ENCODE assay signal across 28 mouse cellular contexts in genomic region chr11:52037659-52038058, GRCm38 (mm10). TPM values are rescaled to one million over a fixed set of nuclear protein-coding genes. Genes with fewer than 3 reads are reported as not detected.
A peak's percentile ranks its signal among the peaks of the same experiment; 100 is the strongest.
DNase-seq lines count a peak whose midpoint lies in the region; ATAC-seq lines count a peak whose summit lies in the region.
"Had no signal": no experiment of that assay in that cellular context is flagged by ENCODE, and none has a peak within 500 bp of the region (broad histone marks: within the 10 kb centered on the region; RNA-seq: fewer than 3 reads in every experiment).

No protein-coding gene starts in this region.

- H3K27me3 ChIP-seq in heart, embryonic 13.5 days (replicated peaks), result no peaks in the 10 kb centered on the region
- no peaks in the 10 kb centered on the region for H3K27me3 ChIP-seq in midbrain, embryonic 13.5 days
- no peaks in the 10 kb centered on the region for H3K27me3 ChIP-seq in midbrain, embryonic 16.5 days (ENCODE audit: control insufficient read depth, insufficient read depth, low read depth, low read length)
- H3K27me3 ChIP-seq in intestine, embryonic 15.5 days (replicated peaks), result no peaks in the 10 kb centered on the region
- H3K27me3 ChIP-seq: embryonic facial prominence, embryonic 13.5 days; heart, embryonic 12.5 days; hindbrain, embryonic 13.5 days; kidney, embryonic 15.5 days; liver, embryonic 12.5 days; megakaryocyte, embryonic 14.5 days had no signal

- H3K4me3 ChIP-seq in heart, embryonic 13.5 days, result no peak overlapping the region
- H3K4me3 ChIP-seq in midbrain, embryonic 13.5 days (replicated peaks), result no peak overlapping the region
- H3K4me3 ChIP-seq in midbrain, embryonic 16.5 days (ENCODE audit: low read depth, low read length), result no peak overlapping the region
- H3K4me3 ChIP-seq in intestine, embryonic 15.5 days (replicated peaks), result no peak overlapping the region
- H3K4me3 ChIP-seq: embryonic facial prominence, embryonic 13.5 days; forebrain, embryonic 10.5 days; heart, embryonic 12.5 days; hindbrain, embryonic 13.5 days; kidney, embryonic 15.5 days; layer of hippocampus, adult 2 months; liver, embryonic 12.5 days; megakaryocyte, embryonic 14.5 days had no signal

- H3K4me1 ChIP-seq in heart, embryonic 13.5 days, result peaks cover 17% of the 10 kb centered on the region
- H3K4me1 ChIP-seq in midbrain, embryonic 13.5 days (replicated peaks), result 0 out of 2 replicates have a peak, but pooled peaks cover 4% of the 10 kb centered on the region
- no peaks in the 10 kb centered on the region for H3K4me1 ChIP-seq in midbrain, embryonic 16.5 days (ENCODE audit: control insufficient read depth, insufficient read depth, low read length)
- no peaks in the 10 kb centered on the region for H3K4me1 ChIP-seq in intestine, embryonic 15.5 days (replicated peaks)
- H3K4me1 ChIP-seq: embryonic facial prominence, embryonic 13.5 days; forebrain, embryonic 10.5 days; hindbrain, embryonic 13.5 days; kidney, embryonic 15.5 days; liver, embryonic 12.5 days had no signal

- H3K9me3 ChIP-seq in heart, embryonic 13.5 days, result no peaks in the 10 kb centered on the region
- no peaks in the 10 kb centered on the region for H3K9me3 ChIP-seq in midbrain, embryonic 13.5 days
- H3K9me3 ChIP-seq in midbrain, embryonic 16.5 days (replicated peaks; ENCODE audit: control insufficient read depth, low read length, poor library complexity, severe bottlenecking), result no peaks in the 10 kb centered on the region
- no peaks in the 10 kb centered on the region for H3K9me3 ChIP-seq in intestine, embryonic 15.5 days
- H3K9me3 ChIP-seq: embryonic facial prominence, embryonic 13.5 days; forebrain, embryonic 10.5 days; heart, embryonic 12.5 days; hindbrain, embryonic 13.5 days; kidney, embryonic 15.5 days; liver, embryonic 12.5 days; megakaryocyte, embryonic 14.5 days had no signal

- DNase-seq in heart, adult 8-10 months (ENCODE audit: low spot score), result no peak
- DNase-seq in layer of hippocampus, postnatal 14 days (ENCODE audit: low spot score in 2 of 2), result no peak
- no peak for DNase-seq in adrenal gland, adult 8-10 months
- DNase-seq: adrenal gland, postnatal 25 days; cerebellum, adult 18-20 months; cerebellum, postnatal 10 days; forebrain, postnatal 0 days; heart, postnatal 4 days; kidney, adult 18-20 months; kidney, postnatal 25 days; layer of hippocampus, postnatal 36 days; left cerebral cortex, postnatal 4 days; liver, postnatal 0 days; lung, postnatal 4 days; right cerebral cortex, postnatal 4 days; thymus, adult 2 months had no signal

- no peaks in the 10 kb centered on the region for H3K36me3 ChIP-seq in heart, embryonic 13.5 days
- 0 out of 2 replicates have a peak, but pooled peaks cover 2% of the 10 kb centered on the region for H3K36me3 ChIP-seq in midbrain, embryonic 13.5 days
- H3K36me3 ChIP-seq in midbrain, embryonic 16.5 days (ENCODE audit: control insufficient read depth, insufficient read depth, low read length), result no peaks in the 10 kb centered on the region; the same call in 1 of the 2 replicates
- H3K36me3 ChIP-seq in intestine, embryonic 15.5 days, result no peaks in the 10 kb centered on the region
- H3K36me3 ChIP-seq: forebrain, embryonic 10.5 days; heart, embryonic 12.5 days; kidney, embryonic 15.5 days; liver, embryonic 12.5 days had no signal

- peak overlapping the region; percentile 20; the same call in 1 of the 2 replicates for H3K4me2 ChIP-seq in heart, embryonic 13.5 days
- H3K4me2 ChIP-seq in midbrain, embryonic 13.5 days (replicated peaks), result no peak overlapping the region
- no peak overlapping the region for H3K4me2 ChIP-seq in midbrain, embryonic 16.5 days (ENCODE audit: low read length)
- H3K4me2 ChIP-seq in intestine, embryonic 15.5 days (replicated peaks), result no peak overlapping the region
- H3K4me2 ChIP-seq: embryonic facial prominence, embryonic 13.5 days; heart, embryonic 12.5 days; hindbrain, embryonic 13.5 days; kidney, embryonic 15.5 days; liver, embryonic 12.5 days had no signal

- WGBS in heart, embryonic 13.5 days, result 17% methylated on average over 3 of the region's 3 CpGs
- WGBS in midbrain, embryonic 13.5 days, result 36% methylated on average over 3 of the region's 3 CpGs
- WGBS in midbrain, embryonic 16.5 days, result 47% methylated on average over 3 of the region's 3 CpGs
- 43% methylated on average over 3 of the region's 3 CpGs for WGBS in intestine, embryonic 15.5 days

- H3K9ac ChIP-seq in heart, embryonic 13.5 days, result no peak overlapping the region
- no peak overlapping the region for H3K9ac ChIP-seq in midbrain, embryonic 13.5 days (replicated peaks)
- H3K9ac ChIP-seq in midbrain, embryonic 16.5 days (ENCODE audit: low read depth, low read length), result no peak overlapping the region
- no peak overlapping the region for H3K9ac ChIP-seq in intestine, embryonic 15.5 days
- H3K9ac ChIP-seq: embryonic facial prominence, embryonic 13.5 days; forebrain, postnatal 0 days; heart, embryonic 12.5 days; hindbrain, embryonic 13.5 days; kidney, embryonic 15.5 days; liver, embryonic 12.5 days; liver, postnatal 0 days had no signal

- H3K27ac ChIP-seq in heart, embryonic 13.5 days (replicated peaks), result no peak overlapping the region
- no peak overlapping the region for H3K27ac ChIP-seq in midbrain, embryonic 13.5 days
- no peak overlapping the region for H3K27ac ChIP-seq in midbrain, embryonic 16.5 days (ENCODE audit: low read length)
- no peak overlapping the region for H3K27ac ChIP-seq in intestine, embryonic 15.5 days
- H3K27ac ChIP-seq: embryonic facial prominence, embryonic 13.5 days; forebrain, embryonic 10.5 days; hindbrain, embryonic 13.5 days; kidney, embryonic 15.5 days; layer of hippocampus, adult 2 months; liver, embryonic 12.5 days had no signal

- ATAC-seq in heart, embryonic 13.5 days (ENCODE audit: extremely low read depth, insufficient number of reproducible peaks, low FRiP score, low TSS enrichment), result no peak; the same call in 1 of the 2 replicates
- ATAC-seq in midbrain, embryonic 13.5 days, result 0 out of 2 replicates have a peak, but pooled peaks have one; percentile 50
- ATAC-seq in midbrain, embryonic 16.5 days, result no peak
- peak; percentile 47; the same call in 1 of the 2 replicates for ATAC-seq in intestine, embryonic 15.5 days
- ATAC-seq: forebrain, postnatal 0 days; liver, embryonic 12.5 days; liver, postnatal 0 days had no signal

RNA-seq across cellular contexts. Expression of gene Cdkl3, which starts 33.6 kb away (rescaled TPM):
- 6.5 and 7.8 TPM in 2 replicates for polyA plus RNA-seq in heart, embryonic 13.5 days (2015; fragmentation: Nextera tagmentation; extraction: Ambion mirVana)
- total RNA-seq in heart, adult 8-10 months (2022), result 1 to 10 TPM; 3.8 to 5.5 (median 4.4) TPM
- 22.6 and 25.3 TPM in 2 replicates for polyA plus RNA-seq in midbrain, embryonic 13.5 days (2015; fragmentation: Nextera tagmentation; extraction: Ambion mirVana)
- polyA plus RNA-seq in midbrain, embryonic 16.5 days (2015; fragmentation: Nextera tagmentation; extraction: Ambion mirVana), result 33.8 and 34.4 TPM in 2 replicates
- polyA plus RNA-seq in intestine, embryonic 15.5 days (2015; fragmentation: Nextera tagmentation; extraction: Ambion mirVana), result 5.4 and 6.6 TPM in 2 replicates
- 10 to 100 TPM; 20.4 to 20.8 TPM for total RNA-seq in layer of hippocampus, postnatal 14 days (2021)
- 1 to 10 TPM; 3.0 to 5.5 (median 4.2) TPM for total RNA-seq in adrenal gland, adult 8-10 months (2022)

RNA-seq across cellular contexts. Expression of gene Ube2b, which starts 37.1 kb away (rescaled TPM):
- 246 and 268 TPM in 2 replicates for polyA plus RNA-seq in heart, embryonic 13.5 days (2015; fragmentation: Nextera tagmentation; extraction: Ambion mirVana)
- total RNA-seq in heart, adult 8-10 months (2022), result 100 to 1,000 TPM; 300 to 368 (median 327) TPM
- polyA plus RNA-seq in midbrain, embryonic 13.5 days (2015; fragmentation: Nextera tagmentation; extraction: Ambion mirVana), result 272 and 284 TPM in 2 replicates
- polyA plus RNA-seq in midbrain, embryonic 16.5 days (2015; fragmentation: Nextera tagmentation; extraction: Ambion mirVana), result 237 and 256 TPM in 2 replicates
- 189 and 212 TPM in 2 replicates for polyA plus RNA-seq in intestine, embryonic 15.5 days (2015; fragmentation: Nextera tagmentation; extraction: Ambion mirVana)
- 100 to 1,000 TPM; 166 to 171 TPM for total RNA-seq in layer of hippocampus, postnatal 14 days (2021)
- 100 to 1,000 TPM; 124 to 144 (median 140) TPM for total RNA-seq in adrenal gland, adult 8-10 months (2022)

Comparison
In these comparisons a context has a peak if more than half of its experiments do, and no peak if none do; other contexts are left out.
1. ATAC-seq: peak in midbrain, embryonic 13.5 days (single experiment) and intestine, embryonic 15.5 days (single experiment); none in heart, embryonic 13.5 days (single experiment) and midbrain, embryonic 16.5 days (single experiment).